Mouse (Mus musculus): ENCODE data around the gene Maz.

- TF ChIP-seq CTCF (IDR thresholded peaks at IDR 0.05; ENCODE audit: low read depth) (no peak), EP300 (IDR thresholded peaks at IDR 0.05; ENCODE audit: low read depth) (no peak)
These were observed 51.3 kb downstream of the Maz start for GRCm38 (mm10) chr7:126975493-126975892.

Data from liver, embryonic 14.5 days (tissue).